Mouse (Mus musculus) intestine, postnatal 0 days (tissue): ENCODE results near the gene Ackr4. TPM values are rescaled to one million over a fixed set of nuclear protein-coding genes. Genes with fewer than 3 reads are reported as not detected.

Source experiments
- ATAC-seq: fragments of 200-750 bp; cut with Nextera tagmentation; 2 replicates; pipeline ENCODE4 v1.8.0; 2017; ENCODE audit warnings: mild to moderate bottlenecking, moderate TSS enrichment, moderate library complexity
- H3K27ac ChIP-seq: fragments of 300-500 bp; sonication (generic); 2 replicates; pipeline ENCODE4 v1.5.1; 2014; ENCODE audit warnings: mild to moderate bottlenecking, low read depth, low read length, moderate library complexity
- H3K27me3 ChIP-seq: fragments of 300-500 bp; sonication (generic); replicated peaks from 2 replicates; pipeline ENCODE4 v1.6.1; 2014; ENCODE audit warnings: low read length, mixed read lengths; ENCODE audit not compliant: control insufficient read depth, insufficient read depth
- H3K36me3 ChIP-seq: fragments of 300-500 bp; sonication (generic); 2 replicates; pipeline ENCODE4 v1.6.1; 2014; ENCODE audit warnings: mild to moderate bottlenecking, moderate library complexity; ENCODE audit not compliant: control insufficient read depth, insufficient read depth
- H3K4me1 ChIP-seq: fragments of 300-500 bp; sonication (generic); replicated peaks from 2 replicates; pipeline ENCODE4 v1.6.1; 2014; ENCODE audit warnings: antibody characterized with exemption, low read length, mixed read lengths; ENCODE audit not compliant: control insufficient read depth, insufficient read depth
- H3K4me2 ChIP-seq: fragments of 300-500 bp; sonication (generic); replicated peaks from 2 replicates; pipeline ENCODE4 v1.6.1; 2014; ENCODE audit warnings: low read depth, mild to moderate bottlenecking, moderate library complexity
- H3K4me3 ChIP-seq: fragments of 300-500 bp; sonication (generic); 2 replicates; pipeline ENCODE4 v1.5.1; 2014; ENCODE audit warnings: low read depth, low read length
- H3K9ac ChIP-seq: fragments of 300-500 bp; sonication (generic); 2 replicates; pipeline ENCODE4 v1.6.1; 2014; ENCODE audit warnings: mild to moderate bottlenecking, low read depth, low read length
- H3K9me3 ChIP-seq: fragments of 300-500 bp; sonication (generic); 2 replicates; pipeline ENCODE4 v1.6.1; 2016; ENCODE audit warnings: mixed run types; ENCODE audit not compliant: control insufficient read depth
- CTCF ChIP-seq: sonication (generic); IDR thresholded peaks from 2 replicates; pipeline ENCODE4 v1.5.1; 2016; ENCODE audit warnings: low read depth, mild to moderate bottlenecking, control low read depth, antibody characterized with exemption, moderate library complexity
- WGBS: fragments of 180-500 bp; shearing (Covaris S2); extraction: QIAGEN DNeasy Blood & Tissue Kit; methylation state at CpG from one replicate; pipeline ENCODE4 v1.1.7; 2014; 5-methylcytosine and 5-hydroxymethylcytosine counted together
- polyA plus RNA-seq: library from polyadenylated mRNA; unstranded; fragments of >200 nt; fragmentation: Nextera tagmentation; extraction: Ambion mirVana; gene quantifications from 2 replicates; pipeline ENCODE4 v1.2.1, GENCODE M21; 2015

Gene Ackr4
- polyA plus RNA-seq, 1 experiment from 2014 or later, result 7.0 TPM

DNA sequence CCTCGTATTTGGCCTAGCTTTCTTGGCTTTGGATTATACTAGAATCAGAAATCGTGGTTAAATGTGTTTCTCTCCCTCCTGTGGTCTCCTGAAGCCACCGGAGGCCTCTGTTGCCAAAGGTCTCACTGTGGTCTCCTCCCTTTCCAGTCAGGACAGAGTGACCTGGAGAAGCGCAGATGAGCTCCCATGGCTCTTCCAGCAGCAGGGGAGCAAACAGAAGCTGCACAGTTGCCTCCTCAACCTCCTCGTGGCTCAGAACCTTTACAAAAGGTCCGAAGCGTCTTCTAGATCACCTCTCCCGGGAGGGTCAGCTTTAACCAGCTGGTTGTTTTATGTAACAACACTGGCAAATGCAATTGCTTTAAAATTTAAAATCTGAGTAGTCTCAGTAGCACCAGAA lies 92.5 kb downstream of the Ackr4 start:
- Histone ChIP-seq H3K9me3 (no peaks in the 10 kb centered on the region), H3K4me1 (no peaks in the 10 kb centered on the region), H3K36me3 (peaks cover 20% of the 10 kb centered on the region; the same call in 1 of the 2 replicates), H3K4me3 (no peak overlapping the region), H3K9ac (no peak overlapping the region), H3K4me2 (no peak overlapping the region), H3K27me3 (no peaks in the 10 kb centered on the region), H3K27ac (no peak overlapping the region)
- 84% methylated on average over 8 of the region's 8 CpGs for WGBS
- TF ChIP-seq CTCF, result no peak
- no peak for ATAC-seq

Other genes starting within 250 kb of the Ackr4 start
- 0.96 and 1.3 TPM in 2 replicates for gene Nphp3, start 124.4 kb downstream of the Ackr4 start, polyA plus RNA-seq
- not detected in 2 replicates for gene Gm28305, start 86.3 kb downstream of the Ackr4 start, polyA plus RNA-seq
- gene Uba5, start 63.8 kb downstream of the Ackr4 start, polyA plus RNA-seq, result 32.2 and 32.9 TPM in 2 replicates
- gene Acad11, start 63.6 kb downstream of the Ackr4 start, polyA plus RNA-seq, result 60.6 and 65.0 TPM in 2 replicates
- 24.6 and 26.8 TPM in 2 replicates for gene Dnajc13, start 136.0 kb upstream of the Ackr4 start, polyA plus RNA-seq
- gene Acpp, start 210.8 kb upstream of the Ackr4 start, polyA plus RNA-seq, result 2.9 and 3.6 TPM in 2 replicates